Mouse (Mus musculus) thymus, adult 18-20 months (tissue): ENCODE measurements around the gene Corin.

ENCODE experiments used
- DNase-seq, 2 experiments: peaks; one replicate each; pipeline ENCODE4 v3.0.0; 2022; ENCODE audit warnings: mixed read lengths in 2 of 2

The Corin gene

GRCm38 (mm10) chr5:72441181-72441580 is 63.1 kb downstream of the Corin start:
- no peak for DNase-seq

- DNase-seq = no peak
Observed at GRCm38 (mm10) chr5:72435085-72435484, 69.2 kb downstream of the Corin start.

DNA sequence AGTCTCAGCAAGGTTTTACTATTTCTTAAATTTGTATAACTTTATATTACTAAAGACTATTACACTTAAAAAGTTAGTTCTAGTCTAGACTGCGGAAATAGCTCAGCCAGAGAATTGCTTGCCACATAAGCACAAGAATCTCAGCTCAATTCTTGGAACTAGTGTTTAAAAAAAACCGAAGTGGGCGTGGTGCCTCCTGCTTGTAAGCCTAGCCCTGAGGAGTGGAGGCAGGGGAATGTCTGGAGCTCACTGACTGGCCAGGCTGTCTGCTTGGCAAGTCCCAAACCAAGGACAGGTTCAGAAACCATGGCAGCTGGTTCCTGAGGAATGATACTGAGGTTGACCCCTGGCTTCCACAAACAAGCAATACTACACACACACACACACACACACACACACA is 72.4 kb downstream of the Corin start:
- no peak for DNase-seq

GRCm38 (mm10) chr5:72427556-72427955 is 76.7 kb downstream of the Corin start:
- DNase-seq = no peak

DNA sequence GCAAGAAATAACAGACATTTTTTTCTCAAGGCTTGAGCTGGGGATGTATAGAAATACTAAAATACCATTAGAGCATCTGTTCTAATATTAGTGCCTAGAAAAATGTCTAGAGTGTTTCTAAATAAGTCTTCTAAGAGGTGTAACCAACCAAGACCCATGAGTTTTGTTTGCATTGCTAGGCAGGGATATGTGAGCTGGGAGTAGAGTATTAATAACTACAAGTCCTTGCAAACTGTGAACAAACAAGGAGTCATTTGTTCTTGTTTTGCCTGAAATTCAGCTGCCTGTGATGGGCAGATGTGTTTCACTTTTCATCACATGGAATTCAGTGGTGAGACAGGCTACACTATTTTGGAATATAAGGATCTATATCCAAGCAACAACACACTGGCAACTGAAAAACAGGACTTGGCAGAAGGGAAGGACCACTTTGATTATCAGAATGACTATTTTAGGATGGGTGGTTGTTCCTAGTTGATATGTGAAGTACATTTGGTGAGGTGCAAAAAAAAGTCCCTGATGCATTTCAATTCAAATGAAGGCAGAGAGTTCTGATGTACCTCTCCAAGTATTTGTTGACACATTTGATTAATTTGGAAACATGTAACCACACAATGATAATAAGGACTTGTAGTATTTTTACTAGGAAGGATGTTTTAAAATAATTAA is 78.8 kb downstream of the Corin start:
- DNase-seq = no peak

GRCm38 (mm10) chr5:72411874-72412329 is 92.4 kb downstream of the Corin start:
- DNase-seq = no peak

DNA sequence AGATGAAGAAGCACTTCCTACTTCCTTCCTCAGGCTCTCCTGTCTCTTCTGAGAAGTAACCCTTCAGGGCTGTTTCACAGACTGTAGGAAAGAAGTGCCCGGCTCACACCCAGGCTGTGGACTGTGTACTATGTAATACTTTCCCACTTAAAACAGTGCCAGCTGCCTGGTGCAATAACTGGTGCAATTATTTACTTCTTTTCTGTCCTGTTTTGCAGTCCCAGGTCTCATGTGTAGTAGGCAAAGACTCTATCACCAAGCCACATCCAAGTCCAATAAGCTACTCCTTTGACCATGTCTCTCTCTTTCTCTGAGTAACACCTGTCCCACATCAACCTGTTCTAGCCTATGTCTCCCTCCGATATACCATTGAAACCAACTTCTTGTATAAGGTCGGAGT is 93.4 kb downstream of the Corin start:
- no peak for DNase-seq

GRCm38 (mm10) chr5:72403376-72403775 is 100.9 kb downstream of the Corin start:
- no peak for DNase-seq

DNA sequence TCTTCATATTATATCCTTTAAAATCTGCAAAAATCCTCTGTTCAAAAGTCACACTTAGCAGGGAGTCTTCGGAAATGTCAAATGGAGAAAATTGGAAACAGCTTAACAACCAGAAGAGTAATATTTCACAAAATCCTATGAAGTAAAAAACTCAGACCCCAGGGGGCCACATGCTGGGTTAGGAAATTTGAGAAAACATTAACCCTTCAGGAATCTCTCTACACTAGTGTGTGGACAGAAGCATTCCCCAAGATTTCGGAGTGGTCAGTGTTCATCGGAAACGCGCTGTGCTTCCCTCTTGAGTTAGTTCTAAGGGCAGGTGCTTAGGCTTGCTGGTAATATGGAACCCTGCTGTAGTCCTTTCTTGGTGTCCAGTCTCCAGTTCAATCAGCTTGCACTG is 101.4 kb downstream of the Corin start:
- no peak for DNase-seq

GRCm38 (mm10) chr5:72401778-72402177 is 102.5 kb downstream of the Corin start:
- DNase-seq = no peak

GRCm38 (mm10) chr5:72401251-72401650 is 103.0 kb downstream of the Corin start:
- DNase-seq = no peak

- DNase-seq = no peak
Observed at GRCm38 (mm10) chr5:72382148-72382547, 122.1 kb downstream of the Corin start.

GRCm38 (mm10) chr5:72380616-72381015 is 123.7 kb downstream of the Corin start:
- DNase-seq = no peak

- DNase-seq = no peak
Observed at GRCm38 (mm10) chr5:72368004-72368403, 136.3 kb downstream of the Corin start.

DNA sequence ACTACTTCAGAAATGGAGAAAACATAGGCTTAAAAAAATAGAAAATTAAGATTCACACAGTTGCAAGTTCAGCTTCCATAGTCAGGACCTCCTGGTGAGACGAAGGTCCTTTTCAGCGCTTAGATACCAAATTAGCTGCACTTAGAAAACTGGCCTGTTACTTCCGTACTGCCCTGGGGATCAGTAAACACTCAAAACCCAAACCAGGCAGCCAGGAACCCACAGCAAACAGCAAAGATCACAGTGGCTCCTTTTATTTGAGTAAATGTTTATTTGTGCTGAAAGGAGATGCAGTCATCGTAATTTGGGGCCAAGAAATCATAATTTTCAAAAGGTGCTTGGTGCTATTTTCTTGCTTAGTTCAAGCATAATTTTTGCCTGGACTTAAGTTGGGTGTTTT is 138.5 kb downstream of the Corin start:
- no peak for DNase-seq

DNA sequence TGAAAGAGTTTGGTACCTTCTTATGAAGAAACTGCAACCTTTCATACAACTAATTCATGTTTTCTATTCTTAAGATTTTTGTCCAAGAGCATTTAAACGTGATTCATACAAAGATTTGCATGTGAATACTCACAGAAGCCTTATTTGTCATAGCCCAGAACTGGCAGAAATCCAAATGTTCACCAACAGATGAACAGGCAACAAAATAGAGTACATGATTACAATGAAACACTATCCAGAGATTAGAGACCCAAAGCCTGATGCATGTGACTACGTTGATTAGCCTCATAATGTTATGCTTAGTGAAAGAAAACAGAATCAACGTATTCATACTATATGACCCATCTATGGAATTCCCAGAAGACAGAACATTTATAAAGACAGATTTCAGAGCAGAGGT is 140.4 kb downstream of the Corin start:
- DNase-seq = no peak

DNA sequence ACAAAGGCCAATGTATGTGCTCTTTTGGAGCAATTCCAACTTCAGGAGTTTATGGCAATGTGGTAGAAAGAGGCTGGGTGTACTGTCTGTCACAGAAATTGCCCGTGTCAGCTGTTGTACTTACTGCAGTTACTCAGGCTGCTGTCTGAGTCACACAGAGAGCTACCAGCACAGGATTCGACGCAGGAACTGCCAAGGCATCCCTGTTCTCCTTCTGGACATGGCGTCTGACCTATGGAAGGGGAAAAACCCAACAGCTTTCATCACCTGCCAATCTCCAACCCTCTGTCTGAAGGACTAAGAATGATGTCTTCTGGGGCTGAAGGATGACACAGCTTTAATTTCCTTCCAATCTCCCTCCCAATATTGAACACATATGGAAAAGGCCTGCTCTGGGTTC is 150.5 kb downstream of the Corin start:
- DNase-seq = no peak

DNA sequence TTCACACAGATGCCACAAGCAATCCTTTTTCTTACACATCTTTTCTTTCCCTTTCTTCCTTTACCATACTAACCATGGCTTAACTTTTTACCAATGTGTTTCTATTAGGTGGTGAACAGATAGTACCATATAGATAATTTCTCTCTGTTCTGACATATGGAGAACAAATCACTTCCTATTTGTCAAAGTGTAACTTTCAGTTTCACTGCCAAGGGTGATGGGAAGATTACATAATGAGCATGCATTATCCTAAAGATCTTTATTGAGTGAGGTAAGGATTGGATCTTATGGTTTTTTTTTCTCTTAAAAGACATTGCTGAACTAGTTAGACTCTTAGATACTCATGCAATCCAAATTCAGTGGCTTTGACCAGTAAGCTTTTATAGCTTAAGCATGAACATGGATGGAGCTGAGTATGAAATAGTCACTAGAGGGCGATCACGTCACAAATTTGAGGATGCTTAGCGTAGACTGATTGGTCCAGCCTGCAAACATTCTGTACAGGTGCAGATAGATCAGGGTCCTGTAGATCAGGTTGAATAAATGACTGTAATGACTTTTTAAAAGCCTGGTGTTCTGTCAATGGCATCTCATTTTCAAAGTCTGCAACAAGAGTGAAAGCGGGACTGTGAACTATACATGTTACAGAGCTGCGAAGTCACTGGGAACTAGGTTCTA is 154.1 kb downstream of the Corin start:
- DNase-seq = no peak

DNA sequence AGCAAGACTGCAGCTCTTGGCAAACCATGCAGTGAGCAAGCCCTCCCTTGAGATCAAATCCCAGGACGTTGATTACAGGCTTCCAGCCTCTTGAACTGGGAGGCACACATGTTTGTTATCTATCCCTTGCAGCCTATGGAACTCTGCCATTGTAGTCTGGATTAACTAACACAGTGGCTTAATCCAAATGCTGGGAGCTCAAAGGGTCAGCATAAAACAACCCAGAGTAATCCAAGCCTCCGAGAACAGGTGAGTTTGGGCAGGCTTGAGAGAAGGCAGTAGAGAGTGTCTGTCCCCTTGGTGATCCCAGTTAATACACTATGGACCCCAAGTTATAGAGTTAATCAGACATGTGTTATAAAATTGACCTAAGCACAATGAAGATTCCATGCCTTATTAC is 155.7 kb downstream of the Corin start:
- DNase-seq = no peak

GRCm38 (mm10) chr5:72335873-72336272 is 168.4 kb downstream of the Corin start:
- DNase-seq = no peak

DNA sequence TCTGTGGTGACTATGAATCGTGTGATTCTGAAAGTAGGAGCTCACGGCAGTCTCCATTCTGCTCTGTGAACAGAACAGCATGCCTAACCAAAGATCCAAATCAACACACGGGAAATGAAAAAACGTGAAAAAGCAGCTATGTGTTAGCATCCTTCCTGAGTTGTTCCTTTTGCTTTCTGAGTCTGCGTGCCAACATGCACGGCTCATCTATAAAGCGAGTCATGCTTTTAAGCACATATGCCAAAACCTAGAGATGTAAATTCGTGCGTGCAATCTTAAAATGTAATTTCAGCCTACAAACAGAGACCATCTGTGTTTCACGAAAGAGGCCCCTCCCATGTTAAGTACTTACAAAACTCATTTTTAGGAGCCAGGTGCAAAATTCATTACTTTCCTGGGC is 171.4 kb downstream of the Corin start:
- DNase-seq = no peak

DNA sequence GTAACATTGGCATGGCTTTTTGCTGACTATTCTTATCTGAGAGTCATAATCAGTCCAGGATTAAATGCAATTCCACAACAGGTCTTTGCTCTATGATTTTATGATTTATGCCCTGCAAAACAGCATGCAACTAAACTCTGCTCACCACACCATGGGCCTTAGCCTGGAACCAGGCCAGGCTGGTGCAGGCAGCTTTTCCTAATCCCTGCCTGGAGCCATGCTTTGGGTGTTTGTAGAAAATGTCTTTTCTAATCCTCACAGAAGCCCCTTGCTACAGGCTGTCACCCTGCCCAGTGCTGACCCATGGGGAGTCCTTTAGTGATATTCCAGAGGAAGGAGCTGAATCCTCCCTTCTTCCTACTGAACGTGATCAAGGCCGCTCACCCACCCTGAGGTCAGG is 173.1 kb downstream of the Corin start:
- DNase-seq = no peak

DNA sequence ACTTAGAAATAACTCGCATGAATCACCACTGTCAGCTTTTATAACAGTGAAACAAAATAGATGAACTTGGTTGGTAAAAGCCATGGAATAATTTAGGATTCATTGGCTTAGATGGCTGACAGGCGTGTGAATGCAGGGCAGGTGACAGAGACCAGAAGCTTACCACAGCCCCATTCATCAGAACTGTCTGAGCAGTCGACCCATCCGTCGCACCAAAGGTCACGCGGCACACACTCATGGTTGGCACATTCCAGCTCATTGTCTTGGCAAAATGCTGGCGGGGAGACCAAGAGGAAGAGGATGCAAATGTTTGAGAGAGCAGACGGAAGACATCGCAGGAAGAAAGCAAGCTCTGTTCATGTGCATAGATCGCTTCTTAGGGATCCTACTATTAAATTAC is 173.6 kb downstream of the Corin start:
- no peak for DNase-seq

- DNase-seq = no peak
Observed at GRCm38 (mm10) chr5:72329453-72329852, 174.8 kb downstream of the Corin start.

- DNase-seq = no peak
Observed at GRCm38 (mm10) chr5:72315282-72315681, 189.0 kb downstream of the Corin start.
